Mouse (Mus musculus) right cerebral cortex, postnatal 36 days (tissue): ENCODE measurements around the gene Fstl5.
"Not testable (repeated sequence)": the region's sequence is repeated elsewhere in the genome, so short reads cannot be mapped to it uniquely, and the experiment has no call there.

Experiments
- DNase-seq, 2 experiments: peaks; one replicate each; pipeline ENCODE4 v3.0.0; 2022; ENCODE audit warnings: low spot score in 2 of 2, mixed read lengths in 1 of 2

Fstl5 gene

DNA sequence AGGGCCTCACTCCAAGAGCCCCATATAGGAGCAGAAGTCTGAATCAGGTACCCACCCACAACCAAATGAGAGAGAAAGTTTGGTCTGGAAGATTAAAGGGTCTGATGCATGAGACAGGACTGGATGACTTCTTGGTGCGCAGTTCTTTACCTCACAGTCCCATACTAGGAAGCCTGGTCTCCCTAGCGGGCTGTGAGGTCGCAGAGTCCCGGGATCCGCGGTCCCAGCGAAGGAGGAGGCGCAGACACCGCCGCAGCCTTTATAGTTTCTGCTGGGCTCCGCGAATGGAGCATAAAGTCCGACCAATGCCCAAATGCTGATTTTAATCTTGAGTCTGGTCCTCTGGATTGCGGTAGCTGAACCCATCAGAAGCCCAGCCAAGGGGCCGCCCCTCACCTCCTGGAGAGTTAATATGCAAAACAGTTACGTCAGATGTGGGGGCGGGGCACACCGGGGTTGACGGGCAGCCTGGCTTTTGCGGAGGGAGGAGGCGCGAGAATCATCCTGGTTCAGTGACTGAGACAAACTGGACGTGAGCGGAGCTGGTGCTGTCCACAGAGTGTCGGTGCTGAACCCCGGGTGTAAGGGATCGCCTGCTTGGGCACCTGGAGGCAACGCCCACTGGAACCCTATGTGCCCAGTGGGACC lies at the start of gene Fstl5:
TSS of gene Fstl5 (plus strand) at position 211 of the 648 bp plus-strand sequence.
- DNase-seq, result peak; percentile 74 to 75

- no peak for DNase-seq
These were observed 48.5 kb upstream of the Fstl5 start for GRCm38 (mm10) chr3:76025523-76025922.

DNA sequence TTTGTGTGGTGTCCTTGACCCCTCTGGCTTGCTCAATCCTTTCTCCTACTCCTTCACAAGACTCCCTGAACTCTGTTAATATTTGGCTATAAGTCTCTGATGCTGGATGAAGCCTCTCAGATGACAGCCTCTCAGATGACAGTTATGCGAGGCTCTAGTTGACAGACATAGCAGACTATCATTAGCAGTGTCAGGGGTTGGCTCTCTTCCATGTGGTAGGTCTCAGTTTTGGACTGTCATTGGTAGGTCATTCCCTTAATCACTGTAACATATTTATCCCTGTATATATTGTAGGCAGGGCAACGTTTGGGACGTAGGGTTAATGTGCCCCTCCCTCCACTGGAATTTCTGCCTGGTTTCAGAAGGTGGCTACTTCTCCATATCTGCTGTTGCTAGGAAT lies 22.9 kb upstream of the Fstl5 start:
- no peak for DNase-seq

DNA sequence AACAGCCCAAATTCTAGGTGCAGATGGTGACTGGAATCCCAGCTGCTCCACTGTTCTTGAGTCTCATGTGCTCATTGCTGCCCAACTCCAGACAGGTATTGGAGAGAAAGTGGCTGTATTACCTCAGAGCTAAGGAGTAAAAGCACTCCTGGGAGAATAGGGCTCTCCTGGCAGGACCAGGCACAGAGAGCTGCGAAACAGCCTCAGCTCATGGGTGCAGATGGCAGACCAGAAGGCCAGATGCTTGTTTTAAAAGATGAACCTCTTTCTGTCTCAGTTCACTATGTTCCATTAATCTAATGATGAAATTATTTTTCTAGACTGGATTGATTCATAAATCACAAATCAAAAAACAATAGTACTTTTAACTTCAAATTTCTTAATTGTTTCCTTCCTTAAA lies 12.1 kb upstream of the Fstl5 start:
- DNase-seq, result no peak

GRCm38 (mm10) chr3:76067920-76068319 lies 6.2 kb upstream of the Fstl5 start:
- DNase-seq, result peak in 1 of 2 experiments; percentile 12

- DNase-seq, result no peak
These were observed 1.2 kb upstream of the Fstl5 start for GRCm38 (mm10) chr3:76072826-76073225.

- no peak for DNase-seq
These were observed 66.4 kb downstream of the Fstl5 start for GRCm38 (mm10) chr3:76140445-76140844.

DNA sequence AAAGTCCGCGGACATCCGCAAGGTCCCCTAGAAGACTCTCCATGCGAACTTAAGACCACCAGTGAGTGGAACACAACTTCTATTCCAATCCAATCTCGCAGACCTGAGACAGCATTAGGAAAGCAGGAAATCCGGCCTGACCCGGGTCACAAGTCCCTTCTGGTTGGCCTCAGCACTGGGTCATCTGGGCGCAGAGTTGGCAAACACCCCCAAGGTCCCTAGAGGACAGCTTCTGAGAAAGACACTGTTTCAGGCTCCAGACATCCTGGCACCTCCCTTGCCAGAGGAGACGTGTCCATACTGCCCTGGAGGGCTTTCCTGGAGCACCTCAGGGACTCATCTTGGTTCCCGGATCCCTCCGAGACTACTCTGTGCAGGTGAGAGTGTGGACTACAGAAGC lies 73.8 kb downstream of the Fstl5 start:
- DNase-seq, result no peak

DNA sequence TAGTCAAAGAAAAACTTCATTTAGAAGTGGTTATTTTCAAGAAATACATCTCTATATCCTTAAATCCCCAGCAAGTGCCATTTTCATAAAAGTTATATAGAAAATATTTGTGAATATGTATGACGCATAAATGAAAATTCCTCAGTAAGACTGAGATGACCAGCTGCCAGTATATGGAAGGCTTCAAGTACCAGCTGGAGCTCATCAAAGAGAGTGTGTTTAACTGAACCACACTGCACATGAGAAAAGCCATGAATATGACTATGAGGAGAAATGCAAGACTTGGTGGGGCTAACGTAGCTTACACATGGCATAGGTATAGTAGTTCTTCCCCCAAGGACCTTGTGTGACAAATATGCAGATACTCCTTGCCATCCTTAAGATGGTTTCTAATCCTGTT lies 164.8 kb downstream of the Fstl5 start:
- no peak for DNase-seq

DNA sequence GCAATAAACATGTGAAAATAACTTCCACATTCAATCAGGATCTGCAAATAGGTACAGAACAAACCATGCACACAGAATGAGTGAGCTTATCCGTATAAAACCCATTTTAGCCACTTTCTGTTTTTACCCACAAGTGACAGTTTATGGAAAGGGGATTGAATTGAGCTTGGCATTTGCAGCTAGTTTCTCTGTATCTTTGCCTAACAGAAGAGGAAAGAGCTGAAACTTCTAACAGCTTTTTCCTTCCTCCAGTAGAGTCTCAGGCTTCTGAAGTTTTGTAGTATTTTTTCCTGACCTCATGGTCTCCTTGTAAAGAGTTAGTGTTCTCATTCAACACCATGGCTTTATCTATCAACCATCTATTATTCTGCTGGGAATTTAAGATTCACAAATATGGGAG lies 177.3 kb downstream of the Fstl5 start:
- DNase-seq, result no peak

DNA sequence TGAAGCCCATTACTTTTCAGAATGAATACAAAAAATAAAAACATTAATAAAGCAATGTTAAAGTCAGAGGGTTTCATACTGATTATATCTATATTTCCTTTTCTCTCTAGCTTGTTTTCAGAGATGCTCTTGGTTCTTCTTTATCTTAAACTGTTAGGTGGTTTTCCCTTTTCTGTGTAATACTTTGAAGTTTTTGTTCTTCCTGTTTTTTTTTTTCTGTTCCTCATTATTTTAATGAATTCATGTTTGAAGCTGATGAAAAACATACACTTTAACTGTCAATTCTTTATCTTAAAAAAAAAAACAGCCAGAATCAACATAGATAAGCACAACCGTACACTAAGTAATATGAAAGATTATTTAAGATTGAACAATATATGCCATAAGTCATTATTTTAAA lies 218.9 kb downstream of the Fstl5 start:
- DNase-seq, result no peak

GRCm38 (mm10) chr3:76294394-76294793 lies 220.3 kb downstream of the Fstl5 start:
- DNase-seq, result no peak

DNA sequence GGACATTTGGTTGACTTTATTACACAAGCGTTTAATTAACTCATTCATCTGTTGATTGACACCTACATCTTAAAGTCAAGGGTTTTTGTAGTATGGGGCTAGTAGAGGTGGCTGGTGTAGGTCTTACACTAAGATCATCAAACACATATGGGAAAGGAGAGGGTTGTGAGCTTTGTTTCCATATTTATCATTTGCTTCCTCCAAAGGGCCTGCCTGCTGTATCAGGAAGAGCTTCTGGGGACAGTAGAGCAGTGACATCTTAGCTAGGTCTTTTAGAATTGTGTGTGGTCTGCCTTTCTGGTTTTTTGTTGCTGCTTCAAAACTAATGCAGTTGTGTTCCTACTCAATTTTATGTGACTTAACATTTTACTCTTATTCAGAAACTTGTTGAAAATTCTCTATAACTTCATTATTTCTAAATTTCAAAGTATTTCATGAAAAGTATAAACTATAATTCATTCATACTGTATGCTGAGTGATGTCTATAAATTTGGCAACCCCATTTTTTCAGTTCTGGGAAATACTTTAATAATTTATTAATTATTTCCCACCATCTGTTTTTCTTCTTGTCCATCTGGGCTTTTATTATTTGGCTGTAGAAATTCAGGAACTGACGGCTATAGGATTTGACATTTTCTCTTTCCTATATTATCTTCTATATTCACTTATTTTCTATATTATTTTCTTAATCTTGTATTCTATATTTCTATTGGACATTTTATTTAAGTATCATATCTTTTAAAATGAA lies 227.1 kb downstream of the Fstl5 start:
- no peak for DNase-seq

GRCm38 (mm10) chr3:76316991-76317390 lies 242.9 kb downstream of the Fstl5 start:
- no peak for DNase-seq

DNA sequence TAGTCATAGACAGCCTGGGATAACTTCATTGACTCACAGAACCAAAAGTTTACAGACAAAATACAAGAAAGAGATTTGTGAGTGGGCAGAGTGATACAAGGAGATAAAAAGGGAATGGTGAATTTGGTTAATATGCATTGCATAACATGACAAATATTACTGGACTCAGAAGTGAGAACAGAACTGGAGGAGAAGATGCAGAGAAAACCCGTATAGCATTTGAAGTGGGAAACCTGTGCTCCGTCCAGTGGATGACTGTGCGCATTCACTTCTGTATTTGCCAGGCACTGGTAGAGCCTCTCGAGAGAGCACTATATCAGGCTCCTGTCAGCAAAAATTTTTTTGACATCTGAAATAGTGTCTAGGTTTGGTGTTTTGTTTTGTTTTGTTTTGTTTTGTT lies 245.5 kb downstream of the Fstl5 start:
- DNase-seq, result no peak

GRCm38 (mm10) chr3:76322431-76322830 lies 248.4 kb downstream of the Fstl5 start:
- DNase-seq, result no peak

DNA sequence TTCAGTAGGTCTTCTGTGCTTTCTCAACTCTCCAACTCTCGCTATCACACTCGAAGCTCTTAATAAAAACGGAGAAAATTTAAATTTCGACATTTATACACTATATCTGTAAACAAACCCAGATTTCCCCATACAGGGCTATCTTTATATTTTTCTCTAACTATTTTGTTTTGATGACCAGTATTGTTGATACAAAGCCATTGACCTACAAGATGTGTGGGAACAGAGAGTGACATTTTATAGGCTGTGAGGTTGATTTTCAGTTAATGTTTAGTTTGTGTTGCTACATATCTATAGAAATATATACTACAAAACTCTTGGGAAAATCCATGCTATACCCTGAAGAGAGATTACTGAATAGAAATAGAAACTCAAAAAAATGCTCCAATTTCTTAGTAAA lies 262.9 kb downstream of the Fstl5 start:
- no peak for DNase-seq

DNA sequence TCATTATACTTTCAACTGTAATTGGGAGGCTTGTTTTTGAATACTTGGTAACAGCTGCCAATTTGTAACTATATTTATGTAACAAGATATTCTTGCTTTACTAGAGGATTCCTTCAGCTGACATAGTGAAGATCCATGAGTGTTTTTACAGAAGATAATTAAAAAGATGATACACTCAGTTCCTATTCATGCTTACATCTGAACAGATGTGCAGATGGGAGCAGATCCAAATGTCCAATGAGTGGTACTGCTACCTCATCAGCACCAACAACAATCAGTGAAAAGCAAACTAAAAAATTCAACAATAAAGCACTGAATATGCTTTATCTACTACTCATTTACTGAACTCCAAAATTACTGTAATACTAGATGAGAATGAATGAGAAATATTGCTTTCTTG lies 292.9 kb downstream of the Fstl5 start:
- no peak for DNase-seq

GRCm38 (mm10) chr3:76369910-76370309 lies 295.8 kb downstream of the Fstl5 start:
- DNase-seq, result no peak

GRCm38 (mm10) chr3:76428775-76429372 lies 354.8 kb downstream of the Fstl5 start:
- no peak for DNase-seq

DNA sequence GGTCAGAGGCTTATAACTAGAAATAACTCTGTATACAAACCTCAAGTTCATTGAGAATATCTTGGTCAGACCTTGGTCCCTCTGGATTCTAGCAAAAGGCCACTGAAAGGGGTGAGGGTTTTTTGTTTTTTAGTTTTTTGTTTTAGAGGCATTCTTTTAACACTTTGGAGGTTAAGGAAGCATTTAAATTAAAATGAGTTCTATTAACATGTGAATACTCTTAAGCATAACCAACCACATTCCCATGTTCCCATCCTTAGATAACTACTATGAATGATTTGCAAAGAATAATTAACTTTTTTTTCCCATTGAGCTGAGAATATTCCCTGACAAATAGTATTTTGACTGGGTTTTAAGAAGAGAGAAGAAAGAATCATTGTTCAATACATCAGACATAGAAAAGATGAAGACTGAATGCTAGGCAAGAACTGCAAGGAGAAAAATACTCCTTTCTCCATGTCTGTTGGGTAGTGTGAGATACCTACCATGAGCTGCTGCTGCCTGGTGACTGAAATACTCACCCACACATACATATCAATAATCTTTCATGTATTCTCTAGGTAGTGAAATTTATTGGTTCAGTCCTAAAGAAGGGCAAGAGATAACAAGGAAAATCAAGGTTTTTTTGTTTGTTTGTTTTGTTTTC lies 393.3 kb downstream of the Fstl5 start:
- DNase-seq, result no peak

- DNase-seq, result no peak
These were observed 394.1 kb downstream of the Fstl5 start for GRCm38 (mm10) chr3:76468147-76468546.

GRCm38 (mm10) chr3:76507891-76508290 lies 433.8 kb downstream of the Fstl5 start:
- not testable (repeated sequence) for DNase-seq
